Mouse (Mus musculus): Measurements from ENCODE around the gene Atrnl1.

DNA sequence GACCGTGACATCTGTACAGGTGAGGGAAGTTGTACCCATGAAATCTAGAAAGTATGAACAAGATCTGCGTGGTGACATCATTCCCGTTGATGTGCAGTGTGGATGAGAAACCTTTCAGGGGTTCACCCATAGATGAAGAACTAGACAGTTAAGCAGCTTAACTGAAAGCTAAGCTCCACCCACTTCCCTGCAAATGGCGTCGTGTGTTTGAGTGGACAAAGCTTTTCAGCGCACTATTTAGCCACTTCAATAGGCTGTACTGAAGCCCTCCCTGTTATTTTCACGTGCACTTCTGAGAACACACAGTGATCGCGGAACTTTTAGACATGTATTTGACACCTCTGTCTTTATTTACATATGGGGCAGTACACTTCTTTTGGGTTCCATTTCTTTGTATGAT lies 56.2 kb downstream of the Atrnl1 start:
- TF ChIP-seq POLR2A (IDR thresholded peaks at IDR 0.05; ENCODE audit: borderline replicate concordance, control insufficient read depth, low read depth, low read length) (no peak), CTCF (IDR thresholded peaks at IDR 0.05; ENCODE audit: control insufficient read depth, insufficient read depth, low read length) (no peak)

Measured in bone marrow, adult 2 months (tissue).